Mouse (Mus musculus): Measurements from ENCODE around the gene Stat6. TPM values are rescaled to one million over a fixed set of nuclear protein-coding genes. Genes with fewer than 3 reads are reported as not detected.
"Not testable (repeated sequence)": the region's sequence is repeated elsewhere in the genome, so short reads cannot be mapped to it uniquely, and the experiment has no call there.

The Stat6 gene
- polyA plus RNA-seq, 1 experiment from 2014 or later: 2.7 TPM

GRCm38 (mm10) chr10:127632668-127633271 lies 10.0 kb upstream of the Stat6 start:
- H3K27me3 ChIP-seq: no peaks in the 10 kb centered on the region
- no peak overlapping the region for H3K4me3 ChIP-seq
- H3K9me3 ChIP-seq (replicated peaks): no peaks in the 10 kb centered on the region
- ATAC-seq: no peak
- H3K4me2 ChIP-seq: no peak overlapping the region
- no peak overlapping the region for H3K9ac ChIP-seq
- H3K27ac ChIP-seq: no peak overlapping the region
- 82% methylated on average over 7 of the region's 7 CpGs for WGBS
- no peaks in the 10 kb centered on the region for H3K36me3 ChIP-seq (ENCODE audit: poor library complexity, severe bottlenecking)
- H3K4me1 ChIP-seq: no peaks in the 10 kb centered on the region

GRCm38 (mm10) chr10:127640421-127640820 lies 2.4 kb upstream of the Stat6 start:
- peaks cover 38% of the 10 kb centered on the region for H3K27me3 ChIP-seq
- peaks cover 21% of the 10 kb centered on the region for H3K4me1 ChIP-seq
- ATAC-seq: no peak
- no peaks in the 10 kb centered on the region for H3K36me3 ChIP-seq (ENCODE audit: poor library complexity, severe bottlenecking)
- no peak overlapping the region for H3K4me2 ChIP-seq
- WGBS: 71% methylated on average over 5 of the region's 5 CpGs
- no peaks in the 10 kb centered on the region for H3K9me3 ChIP-seq (replicated peaks)
- H3K4me3 ChIP-seq: no peak overlapping the region
- no peak overlapping the region for H3K9ac ChIP-seq
- H3K27ac ChIP-seq: no peak overlapping the region

- Histone ChIP-seq H3K36me3 (ENCODE audit: poor library complexity, severe bottlenecking) (no peaks in the 10 kb centered on the region), H3K9ac (peak overlapping the region; percentile 50; the same call in 1 of the 2 replicates), H3K4me2 (peak overlapping the region; percentile 55), H3K27me3 (peaks cover 38% of the 10 kb centered on the region), H3K27ac (no peak overlapping the region), H3K4me3 (peak overlapping the region; percentile 29), H3K4me1 (peaks cover 21% of the 10 kb centered on the region), H3K9me3 (replicated peaks) (no peaks in the 10 kb centered on the region)
- peak; percentile 84 for ATAC-seq
- 4% methylated on average over 19 of the region's 19 CpGs for WGBS
Observed at GRCm38 (mm10) chr10:127641861-127642771, 670 bp upstream of the Stat6 start.

- peak overlapping the region; percentile 50 for H3K9ac ChIP-seq
- 1% methylated on average over 25 of the region's 25 CpGs for WGBS
- H3K9me3 ChIP-seq (replicated peaks): no peaks in the 10 kb centered on the region
- no peaks in the 10 kb centered on the region for H3K36me3 ChIP-seq (ENCODE audit: poor library complexity, severe bottlenecking)
- H3K27ac ChIP-seq: no peak overlapping the region
- peak; percentile 33; the same call in 1 of the 2 replicates for ATAC-seq
- peaks cover 21% of the 10 kb centered on the region for H3K4me1 ChIP-seq
- peaks cover 38% of the 10 kb centered on the region for H3K27me3 ChIP-seq
- peak overlapping the region; percentile 29 for H3K4me3 ChIP-seq
- H3K4me2 ChIP-seq: peak overlapping the region; percentile 55
Observed at GRCm38 (mm10) chr10:127643553-127644238, 910 bp downstream of the Stat6 start.

- Histone ChIP-seq H3K9ac (no peak overlapping the region), H3K36me3 (ENCODE audit: poor library complexity, severe bottlenecking) (no peaks in the 10 kb centered on the region)
Observed at GRCm38 (mm10) chr10:127645791-127646190, 3.0 kb downstream of the Stat6 start.

GRCm38 (mm10) chr10:127652906-127653638 lies 10.3 kb downstream of the Stat6 start:
- no peaks in the 10 kb centered on the region for H3K9me3 ChIP-seq (replicated peaks)
- H3K4me1 ChIP-seq: no peaks in the 10 kb centered on the region
- H3K4me2 ChIP-seq: peak overlapping the region; percentile 18; the same call in 1 of the 2 replicates
- ATAC-seq: no peak
- H3K36me3 ChIP-seq (ENCODE audit: poor library complexity, severe bottlenecking): no peaks in the 10 kb centered on the region
- H3K9ac ChIP-seq: peak overlapping the region; percentile 5; the same call in 1 of the 2 replicates
- no peak overlapping the region for H3K27ac ChIP-seq
- 56% methylated on average over 21 of the region's 21 CpGs for WGBS
- no peak overlapping the region for H3K4me3 ChIP-seq
- H3K27me3 ChIP-seq: no peaks in the 10 kb centered on the region

More at GRCm38 (mm10) chr10:127645791-127646190, 3.0 kb downstream of the Stat6 start:
- Histone ChIP-seq H3K4me2 (no peak overlapping the region), H3K27ac (no peak overlapping the region), H3K27me3 (peaks cover 35% of the 10 kb centered on the region), H3K9me3 (replicated peaks) (no peaks in the 10 kb centered on the region), H3K4me1 (peaks cover 21% of the 10 kb centered on the region), H3K4me3 (no peak overlapping the region)
- ATAC-seq: no peak
- WGBS: 22% methylated on average over 2 of the region's 2 CpGs

- Histone ChIP-seq H3K4me3 (no peak overlapping the region), H3K4me1 (no peaks in the 10 kb centered on the region), H3K36me3 (ENCODE audit: poor library complexity, severe bottlenecking) (no peaks in the 10 kb centered on the region), H3K27me3 (peaks cover 6% of the 10 kb centered on the region; the same call in 1 of the 2 replicates), H3K27ac (no peak overlapping the region), H3K9ac (no peak overlapping the region), H3K9me3 (replicated peaks) (no peaks in the 10 kb centered on the region), H3K4me2 (no peak overlapping the region)
- ATAC-seq: no peak
- 88% methylated on average over 16 of the region's 16 CpGs for WGBS
Observed at GRCm38 (mm10) chr10:127654970-127655579, 12.3 kb downstream of the Stat6 start.

- not testable (repeated sequence) for H3K9ac ChIP-seq; H3K4me2 ChIP-seq; H3K4me3 ChIP-seq; H3K9me3 ChIP-seq (replicated peaks); ATAC-seq; H3K36me3 ChIP-seq (ENCODE audit: poor library complexity, severe bottlenecking); H3K27ac ChIP-seq
- Histone ChIP-seq H3K4me1 (peaks cover 13% of the 10 kb centered on the region; the same call in 1 of the 2 replicates), H3K27me3 (peaks cover 31% of the 10 kb centered on the region)
- WGBS: 48% methylated on average over 6 of the region's 6 CpGs
Observed at GRCm38 (mm10) chr10:127657617-127658016, 14.8 kb downstream of the Stat6 start.

GRCm38 (mm10) chr10:127658076-127658475 lies 15.3 kb downstream of the Stat6 start:
- H3K4me2 ChIP-seq: no peak overlapping the region
- no peak for ATAC-seq
- no peaks in the 10 kb centered on the region for H3K36me3 ChIP-seq (ENCODE audit: poor library complexity, severe bottlenecking)
- no peak overlapping the region for H3K4me3 ChIP-seq
- WGBS: 18% methylated on average over 6 of the region's 6 CpGs
- H3K27me3 ChIP-seq: peaks cover 35% of the 10 kb centered on the region
- H3K27ac ChIP-seq: no peak overlapping the region
- peaks cover 15% of the 10 kb centered on the region; the same call in 1 of the 2 replicates for H3K4me1 ChIP-seq
- no peaks in the 10 kb centered on the region for H3K9me3 ChIP-seq (replicated peaks)
- no peak overlapping the region for H3K9ac ChIP-seq

- H3K4me1 ChIP-seq: peaks cover 18% of the 10 kb centered on the region; the same call in 1 of the 2 replicates
- no peak for ATAC-seq
- H3K36me3 ChIP-seq (ENCODE audit: poor library complexity, severe bottlenecking): no peaks in the 10 kb centered on the region
- no peak overlapping the region for H3K27ac ChIP-seq
- H3K4me3 ChIP-seq: no peak overlapping the region
- no peak overlapping the region for H3K4me2 ChIP-seq
- no peak overlapping the region for H3K9ac ChIP-seq
- no peaks in the 10 kb centered on the region for H3K9me3 ChIP-seq (replicated peaks)
- peaks cover 50% of the 10 kb centered on the region for H3K27me3 ChIP-seq
- WGBS: 86% methylated on average over 1 of the region's 1 CpGs
Observed at GRCm38 (mm10) chr10:127659551-127659950, 16.8 kb downstream of the Stat6 start.

All from forebrain, embryonic 13.5 days (tissue).